Mouse (Mus musculus) heart, postnatal 0 days (tissue): ENCODE measurements around the gene Mad2l1.

Experiments used
- CTCF ChIP-seq: IDR thresholded peaks from 2 replicates; pipeline ENCODE4 v1.5.1; 2016; ENCODE audit warnings: antibody characterized with exemption, control low read depth, low read depth
- EP300 ChIP-seq: IDR thresholded peaks from 2 replicates; pipeline ENCODE4 v1.6.1; 2016; ENCODE audit warnings: antibody characterized with exemption, low read depth

DNA sequence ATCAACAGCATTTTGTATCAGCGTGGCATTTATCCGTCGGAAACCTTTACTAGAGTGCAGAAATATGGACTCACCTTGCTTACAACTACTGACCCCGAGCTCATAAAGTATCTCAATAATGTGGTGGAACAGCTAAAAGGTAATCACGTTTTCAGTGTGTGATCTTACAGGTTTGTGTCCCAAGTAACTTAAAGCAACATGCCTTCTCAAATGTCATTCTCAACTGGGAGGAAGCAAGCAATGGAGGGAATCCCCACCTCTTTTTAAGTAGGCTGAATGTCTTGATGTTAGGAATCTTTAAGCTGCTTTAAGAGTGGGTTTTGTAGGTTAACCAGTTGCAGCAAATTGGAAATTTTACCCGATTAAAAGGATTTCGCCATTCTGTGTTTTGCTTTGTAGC lies 776 bp downstream of the Mad2l1 start:
- TF ChIP-seq CTCF (no peak), EP300 (no peak)
